Mouse (Mus musculus): ENCODE results near the gene Fam189a1.

Gene Fam189a1

DNA sequence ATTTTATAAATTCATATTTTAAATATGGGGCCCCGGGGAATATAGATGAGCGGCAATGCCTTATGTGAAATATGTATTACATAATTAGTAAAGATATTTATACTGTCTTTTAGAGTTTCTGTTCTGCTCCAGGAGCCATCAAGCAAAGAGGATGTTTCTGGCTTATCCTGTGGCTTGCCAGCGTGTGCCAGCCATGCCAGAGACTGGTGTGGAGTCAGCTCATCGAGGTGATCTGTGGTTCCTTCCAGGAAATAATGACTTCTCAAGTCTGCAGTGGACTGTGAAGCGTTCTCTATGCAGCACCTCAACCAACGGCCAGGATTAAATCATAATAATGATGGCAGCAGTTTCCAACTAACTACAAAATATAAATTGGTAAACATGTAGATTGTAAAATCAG, 125.2 kb downstream of the Fam189a1 start:
- DNase-seq, result no peak

DNA sequence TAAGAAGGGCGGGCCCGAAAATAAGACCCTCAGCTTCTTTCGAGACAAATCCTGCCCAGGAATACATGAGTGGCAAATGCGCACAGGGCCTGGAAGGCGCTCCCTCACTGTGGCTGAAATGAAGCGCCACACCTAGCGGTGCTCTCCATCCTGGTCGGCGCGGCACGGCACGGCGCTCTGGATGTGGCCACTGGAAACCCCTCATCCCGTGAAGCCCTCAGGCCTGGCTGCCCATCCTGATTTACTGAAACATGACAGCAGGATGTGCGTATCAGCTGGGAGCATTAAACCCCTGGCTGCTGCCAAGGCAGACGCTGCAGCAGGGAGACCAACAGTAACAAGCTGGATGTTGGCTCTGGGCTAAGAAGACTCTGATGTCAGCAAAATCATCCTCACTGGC, 126.4 kb downstream of the Fam189a1 start:
- no peak for DNase-seq

DNA sequence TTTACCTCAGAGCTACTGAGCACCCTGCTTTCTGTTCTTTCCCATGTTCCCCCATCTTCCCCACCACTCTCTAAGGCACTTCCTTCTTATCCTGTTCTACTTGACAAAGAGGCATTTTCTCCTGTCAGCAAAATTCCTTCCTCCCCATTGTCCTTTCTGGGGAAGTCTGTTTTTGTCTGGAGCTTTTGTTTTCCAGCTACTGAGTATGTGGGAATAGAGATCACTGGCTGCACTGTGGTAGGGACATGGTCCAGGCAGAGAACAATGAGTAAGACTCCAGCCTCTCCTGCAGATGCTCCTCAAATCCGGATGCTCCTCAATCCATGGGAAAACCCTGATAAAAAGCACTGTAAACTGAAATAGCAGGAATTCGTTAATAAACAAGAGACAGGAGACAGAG, 135.1 kb downstream of the Fam189a1 start:
- DNase-seq, result no peak

DNA sequence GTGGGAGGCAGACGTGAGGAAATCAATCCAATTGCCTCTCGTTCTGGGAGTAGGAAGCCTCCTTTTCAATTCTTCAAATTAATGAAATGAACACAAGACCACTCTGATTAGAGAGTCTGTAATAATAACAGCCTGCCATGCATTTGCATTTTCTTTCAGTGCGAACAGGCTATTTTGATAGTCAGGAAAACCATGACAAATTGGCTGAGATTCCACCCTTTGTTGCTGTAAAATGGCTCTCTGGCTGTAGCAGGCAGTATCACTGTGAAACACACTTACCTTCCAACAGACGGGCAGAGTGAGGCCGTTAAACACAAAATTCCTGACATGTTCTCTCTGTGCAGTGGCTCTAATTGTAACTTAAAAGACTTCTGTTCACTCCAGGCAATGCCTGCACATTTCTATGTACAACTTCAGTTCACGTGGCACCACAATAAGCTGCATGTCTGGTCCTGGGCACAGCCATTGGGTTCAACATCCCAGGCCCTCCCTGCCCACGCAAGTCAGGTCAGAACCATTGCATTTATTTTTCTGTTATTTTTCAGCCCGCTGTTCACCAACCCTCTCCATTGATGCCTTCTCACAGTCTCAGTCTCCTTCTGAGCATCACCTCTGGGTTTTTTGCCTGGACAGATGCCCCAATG, 138.2 kb downstream of the Fam189a1 start:
- no peak for DNase-seq

DNA sequence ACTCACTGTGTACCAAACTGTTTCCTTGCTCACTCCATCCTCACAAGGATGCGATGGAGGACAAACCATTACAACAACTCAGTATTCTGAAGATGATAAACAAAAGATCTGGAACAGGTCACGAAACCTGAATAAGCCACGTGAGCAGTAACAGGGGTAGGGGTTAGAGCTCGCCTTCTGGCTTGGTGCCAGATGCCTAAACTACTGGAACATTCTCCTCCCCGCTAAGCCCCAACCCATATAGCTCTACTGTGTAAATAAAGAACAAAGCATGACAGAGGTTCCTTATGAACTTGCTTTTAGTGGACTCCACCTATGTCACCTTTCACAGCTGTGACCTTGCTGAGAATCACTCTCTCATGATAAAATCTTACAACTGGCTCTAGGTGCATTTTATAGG, 139.0 kb downstream of the Fam189a1 start:
- no peak for DNase-seq

DNA sequence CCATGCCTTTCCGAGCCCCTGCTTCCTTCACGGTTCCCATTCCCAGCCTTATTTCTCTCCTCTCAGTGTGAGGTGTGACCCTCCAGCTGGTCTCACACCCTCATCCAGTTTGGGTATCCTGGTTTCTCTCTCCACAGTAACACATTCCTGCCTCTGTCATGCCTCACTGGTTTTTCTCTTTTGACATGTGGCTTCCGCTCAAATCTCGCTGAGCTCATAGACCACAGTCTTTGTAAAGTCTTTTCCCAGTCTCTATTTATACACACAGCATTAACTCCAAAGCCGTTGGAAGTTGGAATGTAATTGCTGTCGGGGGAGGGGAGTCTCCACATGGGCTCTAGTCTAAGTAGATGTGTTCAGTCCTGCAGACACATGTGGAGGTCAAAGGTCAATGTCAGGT, 145.2 kb downstream of the Fam189a1 start:
- DNase-seq, result no peak

DNA sequence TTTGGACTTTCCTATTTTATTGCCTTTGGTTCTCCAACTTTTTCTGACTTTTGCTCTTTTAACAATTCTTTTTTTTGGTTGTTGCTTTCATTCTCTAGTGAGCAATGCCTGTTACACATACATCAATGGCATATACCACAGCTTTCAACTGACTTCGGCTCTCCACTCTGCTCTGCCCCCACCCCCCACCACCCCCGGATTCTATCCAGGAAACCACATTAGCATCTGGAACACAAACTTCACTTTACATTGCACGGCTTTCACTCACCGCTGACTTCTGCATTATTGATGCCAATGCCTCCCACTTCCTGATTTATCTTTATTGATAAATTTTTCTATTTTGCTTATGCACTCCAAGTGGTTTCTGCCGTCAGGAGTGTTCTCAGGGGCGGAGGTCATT, 146.1 kb downstream of the Fam189a1 start:
- no peak for DNase-seq

DNA sequence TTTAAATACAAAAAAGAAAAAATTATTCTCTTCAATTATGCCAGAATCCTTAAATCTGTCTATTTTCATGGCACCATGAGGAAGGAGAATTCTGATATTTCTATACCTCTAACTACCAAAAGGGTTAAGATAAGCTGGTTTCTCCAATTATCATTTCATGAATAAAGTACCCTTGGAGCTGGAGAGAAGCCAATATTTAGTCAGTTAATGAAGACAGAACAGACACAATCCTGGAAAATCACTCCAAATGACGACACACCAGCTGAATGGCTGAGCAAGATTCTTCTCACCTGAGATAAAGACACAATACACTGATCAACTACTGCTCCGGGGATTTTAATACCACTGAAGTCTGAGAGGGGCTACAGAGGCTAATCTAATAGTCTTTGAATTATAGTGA, 150.6 kb downstream of the Fam189a1 start:
- no peak for DNase-seq

DNA sequence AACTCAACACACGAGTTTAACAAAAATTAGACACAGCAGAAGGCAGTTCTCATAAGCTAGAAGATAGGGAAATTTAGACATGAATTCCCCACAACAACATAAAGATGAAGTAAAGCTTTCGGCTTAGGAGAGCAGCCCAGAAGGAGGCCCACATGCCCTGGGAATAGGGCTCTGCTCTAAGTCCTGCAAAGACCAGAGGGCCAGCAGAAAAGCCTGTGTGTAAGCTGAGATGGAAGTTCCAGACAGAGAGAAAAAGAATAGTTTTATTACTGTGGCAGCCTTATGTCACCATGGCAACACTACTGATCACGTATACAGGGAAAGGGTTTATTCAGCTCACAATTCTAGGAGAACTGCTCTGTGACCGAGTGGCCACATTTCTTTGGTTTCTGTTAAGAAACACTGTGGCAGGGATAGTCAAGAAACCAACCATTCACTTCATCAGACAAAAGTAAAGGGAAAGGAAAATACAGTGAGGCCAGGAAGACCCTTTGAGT, 156.6 kb downstream of the Fam189a1 start:
- DNase-seq, result no peak

DNA sequence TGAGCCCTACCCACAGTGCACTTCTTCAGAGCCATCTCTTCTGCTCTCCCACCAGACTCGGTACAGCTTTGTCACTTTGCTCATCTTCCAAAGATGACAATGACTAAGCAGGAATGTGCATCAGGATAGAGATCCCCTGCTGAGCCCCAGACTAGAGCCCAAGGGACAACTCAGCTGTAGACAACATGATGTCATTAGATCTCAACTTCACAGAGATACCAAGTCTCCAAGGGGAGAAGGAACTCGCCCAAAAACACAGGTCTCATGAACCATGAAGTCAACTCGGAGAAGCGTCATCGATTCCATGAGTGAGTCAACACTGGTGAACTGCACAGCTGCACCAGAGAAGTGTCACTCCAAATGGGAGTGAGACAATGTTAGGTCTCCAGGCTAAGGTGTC, 158.6 kb downstream of the Fam189a1 start:
- no peak for DNase-seq

DNA sequence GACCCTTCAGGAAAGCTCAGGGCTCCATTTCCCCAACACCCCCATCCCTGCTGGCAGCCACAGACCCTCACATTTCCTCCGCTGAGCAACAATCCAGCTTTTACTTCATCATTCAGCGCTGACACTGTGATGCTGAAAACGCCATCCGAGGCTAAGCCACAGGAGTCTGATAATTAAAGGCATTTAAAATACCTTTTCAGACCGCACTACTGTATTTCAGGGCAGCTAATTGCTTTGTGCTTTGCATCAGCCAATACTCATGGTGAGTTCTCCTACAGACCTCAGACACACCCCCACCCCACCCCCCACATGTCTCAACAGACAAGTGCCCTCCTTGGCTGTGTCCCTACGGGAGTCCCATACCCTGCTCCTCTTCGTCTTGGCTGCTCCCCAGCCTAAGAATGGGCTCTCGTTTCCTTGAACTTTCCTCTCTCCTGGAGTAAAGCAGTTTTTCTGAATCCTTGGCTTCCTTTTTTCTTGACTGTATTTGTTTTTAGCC, 160.4 kb downstream of the Fam189a1 start:
- DNase-seq, result no peak

DNA sequence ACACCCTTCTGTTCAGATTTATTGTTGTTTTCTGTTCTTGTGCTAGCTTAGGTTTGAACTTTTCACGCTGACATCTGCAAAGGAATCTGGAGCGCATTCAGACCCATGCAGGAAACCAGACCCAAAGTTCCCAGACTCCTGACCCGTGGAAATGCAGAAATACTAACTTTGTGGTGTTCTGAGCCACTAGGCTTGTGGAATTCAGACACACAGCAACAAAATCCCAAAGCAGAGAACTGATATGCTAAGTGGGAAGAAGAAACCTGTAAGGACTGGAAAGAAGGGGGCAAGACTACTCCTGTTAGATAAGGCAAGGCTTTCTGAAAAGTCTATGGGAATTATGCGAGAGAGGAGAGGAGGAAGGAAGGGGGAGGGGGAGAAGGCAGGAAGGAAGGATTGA, 167.0 kb downstream of the Fam189a1 start:
- DNase-seq, result no peak

DNA sequence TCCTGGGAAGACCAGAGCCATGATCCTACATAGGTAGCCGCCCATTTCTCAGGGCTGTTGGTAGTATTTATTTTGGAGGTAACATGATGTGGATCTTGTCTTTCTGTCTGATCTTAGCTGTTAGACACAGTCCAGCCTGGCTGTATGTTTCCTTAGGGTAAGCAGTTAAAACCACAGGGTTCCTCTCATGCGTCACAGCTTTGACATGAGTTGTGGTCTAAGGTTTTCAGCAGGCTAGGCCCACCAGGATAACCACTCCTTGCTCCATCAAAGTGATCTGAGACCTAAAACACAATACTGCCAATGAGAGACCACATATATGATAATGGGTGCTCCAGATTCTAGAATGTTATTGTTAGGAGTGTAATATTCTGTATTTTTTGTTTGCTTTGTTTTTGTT, 168.4 kb downstream of the Fam189a1 start:
- no peak for DNase-seq

DNA sequence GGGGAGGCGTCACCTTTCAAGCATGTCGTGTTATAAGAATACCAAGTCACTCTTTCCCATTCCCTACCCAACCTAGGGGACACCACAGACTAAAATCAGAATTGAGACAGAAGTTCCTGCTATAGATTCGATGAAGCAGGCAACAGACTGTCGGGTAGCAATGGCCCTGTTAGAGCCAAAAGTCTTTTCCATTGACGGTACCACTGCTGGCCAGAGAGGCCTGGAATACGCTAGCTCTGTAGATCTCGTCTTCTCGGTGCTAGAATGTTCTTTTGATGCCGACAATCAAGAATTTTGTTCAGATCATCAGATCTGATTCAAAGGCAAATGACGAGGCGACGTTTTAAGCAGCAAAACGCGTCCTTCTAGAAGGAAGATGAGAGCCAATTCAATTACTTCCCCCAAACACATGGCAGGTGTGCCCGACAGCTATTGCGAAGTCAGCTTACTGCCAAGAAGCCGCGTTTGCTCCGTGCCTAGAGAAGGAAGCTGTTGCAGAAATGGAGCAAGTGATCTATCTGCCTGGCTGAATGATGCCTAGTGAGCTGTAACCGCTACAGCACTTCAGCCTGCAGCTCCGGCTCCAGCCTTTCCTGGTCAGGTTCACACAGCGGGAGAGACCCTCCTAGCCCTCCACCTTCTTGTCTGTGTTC, 171.8 kb downstream of the Fam189a1 start:
- no peak for DNase-seq

DNA sequence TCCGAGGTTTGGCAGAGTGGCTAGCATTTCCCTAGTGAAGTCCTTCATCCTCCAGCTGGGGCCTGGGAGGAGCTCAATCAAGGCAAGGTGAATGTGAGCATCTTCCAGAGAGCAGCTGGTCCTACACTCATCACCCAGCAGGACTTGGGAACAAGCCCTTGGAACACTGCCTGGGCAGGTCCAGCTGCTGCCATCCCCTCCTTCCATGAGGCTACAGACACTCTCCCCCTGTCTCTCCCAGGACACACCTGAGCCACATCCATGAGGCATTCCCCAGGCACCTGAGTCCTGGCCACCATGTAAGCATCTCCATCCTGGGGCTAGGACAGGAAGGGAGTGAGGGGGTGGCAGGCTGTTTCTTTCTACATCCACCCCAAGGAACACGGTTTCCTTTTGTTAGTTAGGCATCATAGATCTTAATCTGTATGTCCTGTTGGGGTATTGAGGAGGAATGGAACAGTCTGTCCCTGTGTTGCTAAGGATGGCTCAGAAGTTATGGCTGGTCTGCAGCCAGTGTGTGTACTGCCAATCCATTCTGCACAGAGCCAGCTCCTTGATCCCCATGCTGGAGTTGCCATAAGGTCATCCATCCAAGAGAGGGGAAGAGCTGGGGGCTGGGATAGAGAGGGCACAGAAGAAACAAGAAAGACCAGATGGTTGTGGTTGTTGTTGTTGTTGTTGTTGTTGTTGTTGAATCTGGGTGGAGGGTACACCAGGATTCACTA, 174.7 kb downstream of the Fam189a1 start:
- no peak for DNase-seq

DNA sequence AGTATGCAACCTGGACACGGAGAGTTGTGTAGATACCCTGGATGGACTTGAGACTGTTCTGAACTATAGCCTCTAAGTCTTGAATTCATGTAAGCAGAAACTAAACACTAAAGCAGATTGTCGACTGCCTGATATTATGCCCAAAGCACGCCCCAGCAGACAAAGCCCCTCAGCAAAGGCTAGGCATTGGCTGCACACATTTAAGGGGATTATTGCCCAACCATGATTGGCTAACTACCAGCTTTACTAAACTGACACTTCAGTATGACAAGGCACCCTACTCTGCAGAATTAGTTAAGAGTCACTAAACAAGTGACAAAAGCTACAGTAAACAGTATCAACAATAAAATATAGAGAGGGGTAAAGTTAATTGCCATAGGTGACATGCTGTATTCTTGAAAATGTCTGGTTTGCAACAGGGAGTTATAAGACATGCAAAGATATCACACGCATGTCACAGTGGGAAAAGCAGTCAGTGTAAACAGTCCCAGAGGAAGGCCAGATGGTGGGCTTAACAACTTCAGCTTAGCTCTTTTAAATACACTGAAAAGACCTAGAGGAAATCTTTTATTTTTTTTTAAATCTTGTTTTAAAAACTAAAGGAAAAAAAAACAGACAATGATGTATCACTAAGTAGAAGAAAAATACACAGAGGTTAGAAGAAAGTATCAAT, 182.6 kb downstream of the Fam189a1 start:
- no peak for DNase-seq

DNA sequence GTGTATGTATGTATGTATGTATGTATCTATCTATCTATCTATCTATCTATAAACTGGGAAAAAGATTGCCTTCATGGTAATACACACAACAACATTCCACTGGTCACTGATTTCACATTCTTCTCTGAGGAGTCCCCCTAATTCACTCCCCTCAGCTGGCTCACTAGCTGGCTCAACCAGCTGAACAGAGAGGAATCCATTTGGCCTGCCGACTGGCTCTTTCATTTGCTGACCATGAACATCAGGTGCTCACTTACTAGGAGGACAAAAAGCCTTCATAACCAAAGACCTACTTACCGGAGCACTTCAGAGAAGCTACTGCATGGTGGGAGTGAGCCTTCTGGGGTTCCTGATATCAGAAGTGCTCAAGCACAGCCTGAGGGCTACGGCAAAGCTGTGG, 194.2 kb downstream of the Fam189a1 start:
- no peak for DNase-seq

DNA sequence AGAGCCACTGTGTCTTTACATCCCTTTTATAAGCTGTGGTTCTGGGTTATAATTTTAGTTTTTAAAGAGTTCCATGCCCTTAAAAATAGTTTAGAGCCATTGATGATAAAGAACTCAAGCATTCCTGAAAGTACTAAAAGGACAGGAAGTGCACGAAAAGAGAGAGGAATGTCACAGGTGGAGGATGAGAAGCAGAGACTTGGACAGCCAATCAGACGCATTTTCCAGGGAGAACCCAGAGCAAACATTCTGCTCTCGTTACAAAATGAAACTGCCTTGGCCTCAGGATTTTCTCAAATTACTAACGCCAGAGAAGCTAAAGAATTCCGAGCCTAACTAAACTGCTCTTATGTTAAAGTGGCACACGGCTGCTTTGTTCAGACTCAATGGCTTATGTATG, 197.3 kb downstream of the Fam189a1 start:
- DNase-seq, result no peak

DNA sequence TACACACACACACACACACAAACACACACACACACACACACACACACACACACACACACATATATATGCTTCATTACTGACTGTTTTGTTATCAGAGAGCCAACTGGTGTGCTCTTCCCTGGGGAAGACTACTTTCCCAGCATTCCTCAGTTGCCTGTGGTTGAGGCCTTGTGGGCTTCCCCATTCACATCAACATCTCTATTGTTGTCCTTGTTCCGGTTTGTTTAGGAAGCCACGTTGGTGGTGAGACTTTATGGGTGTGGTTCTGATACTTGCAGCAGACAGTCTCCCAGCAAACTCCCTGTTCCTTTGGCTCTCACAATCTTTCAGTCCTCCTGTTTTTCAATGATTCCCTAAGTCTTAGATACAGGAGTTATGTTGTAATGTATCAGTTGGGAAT, 204.2 kb downstream of the Fam189a1 start:
- no peak for DNase-seq

DNA sequence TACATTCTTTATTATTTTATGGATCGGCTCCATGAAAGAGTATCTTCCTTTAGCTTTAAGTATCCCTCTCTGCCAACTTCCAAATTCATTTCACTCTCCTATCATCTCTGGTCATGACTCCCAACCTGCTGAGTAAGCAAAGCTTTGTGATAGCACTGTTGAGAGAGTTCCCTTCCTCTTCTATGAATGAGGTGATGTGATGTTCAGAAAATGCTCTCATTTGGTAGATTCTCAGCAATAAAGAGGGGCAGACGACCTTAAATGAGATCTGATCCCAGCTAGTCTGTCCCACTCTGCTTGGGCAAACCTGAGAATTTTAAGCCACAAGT, 205.6 kb downstream of the Fam189a1 start:
- DNase-seq, result no peak

DNA sequence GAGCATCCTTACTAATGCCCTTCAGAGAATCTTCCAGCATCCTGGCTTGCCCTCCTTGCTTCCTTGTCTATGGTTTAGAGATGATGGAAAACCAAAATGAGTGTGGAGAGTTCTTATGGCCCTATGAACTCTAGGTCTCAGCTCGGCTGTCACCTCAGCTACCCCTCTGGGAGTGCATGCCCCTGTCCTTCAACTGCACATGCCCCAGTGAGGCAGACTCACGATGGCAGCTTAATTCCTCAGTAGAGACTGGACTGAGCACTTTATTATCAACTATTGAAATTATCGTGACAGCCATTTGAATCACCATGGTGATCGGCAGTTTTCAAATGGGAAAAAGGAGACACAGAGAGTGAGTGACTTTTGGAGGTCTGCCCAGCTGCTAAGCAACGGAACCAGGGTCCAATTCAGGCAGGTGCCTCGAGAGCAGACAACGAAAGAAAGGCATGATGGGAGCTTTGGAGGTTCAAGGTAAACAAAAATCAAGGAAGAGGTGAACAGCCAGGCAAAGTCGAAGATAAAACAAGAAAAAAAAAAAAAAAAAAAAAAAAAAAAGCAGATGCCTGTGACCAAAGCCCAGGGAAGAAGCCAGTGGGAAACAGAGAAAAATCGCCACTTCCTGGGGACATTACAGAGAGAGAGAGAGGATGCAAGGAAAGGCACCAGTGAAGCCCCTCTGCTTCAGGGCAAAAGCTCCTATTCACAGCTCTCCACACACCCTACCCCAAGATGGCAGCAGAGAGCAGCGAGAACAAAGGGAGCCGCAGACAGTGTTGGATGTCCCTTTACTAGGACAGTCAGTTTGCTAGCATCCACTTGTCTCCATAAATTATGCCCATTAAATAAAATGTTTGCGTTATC, 206.2 kb downstream of the Fam189a1 start:
- peak; percentile 70 for DNase-seq

DNA sequence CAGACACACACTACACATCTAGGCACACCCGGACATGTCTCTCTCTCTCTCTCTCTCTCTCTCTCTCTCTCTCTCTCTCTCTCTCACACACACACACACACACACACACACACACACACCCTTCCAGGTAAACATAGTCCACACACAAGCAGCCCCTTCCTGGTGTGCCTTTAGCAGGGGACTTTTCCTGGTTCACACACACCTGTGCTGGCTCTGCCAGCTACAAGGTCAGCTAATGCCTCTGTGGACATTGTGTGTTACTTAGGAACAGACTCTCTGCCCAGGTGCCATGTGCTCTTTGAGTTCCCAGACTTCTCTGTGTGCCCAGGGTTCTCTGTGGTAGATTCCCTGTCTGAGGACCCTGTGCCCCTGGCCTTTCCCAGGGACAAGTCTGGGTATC, 206.9 kb downstream of the Fam189a1 start:
- no peak for DNase-seq

DNA sequence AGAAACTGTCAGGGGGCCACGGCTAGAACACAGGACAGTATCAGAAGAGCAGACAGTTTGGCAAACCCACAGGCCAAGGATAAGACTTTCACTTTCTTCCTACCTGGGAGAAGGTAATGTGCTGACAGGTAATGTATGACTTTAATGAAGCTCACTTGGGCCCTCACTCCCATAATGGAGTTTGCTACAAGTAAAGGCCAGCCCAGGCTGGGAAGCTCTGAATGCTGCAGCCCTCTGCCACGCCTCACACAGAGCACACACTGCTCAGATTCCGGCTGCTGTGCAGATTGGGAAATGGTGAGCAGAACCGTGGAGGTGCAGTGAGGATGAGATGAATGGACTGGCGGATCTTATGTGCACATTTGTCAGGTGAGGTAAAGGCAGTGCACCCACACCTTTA, 211.7 kb downstream of the Fam189a1 start:
- no peak for DNase-seq
